In genomic region chr5:16778610-16779172, GRCm38 (mm10) we compare ENCODE assay signal across 22 mouse cellular contexts. TPM values are rescaled to one million over a fixed set of nuclear protein-coding genes. Genes with fewer than 3 reads are reported as not detected.
A peak's percentile ranks its signal among the peaks of the same experiment; 100 is the strongest.
DNase-seq lines count a peak whose midpoint lies in the region; ATAC-seq and TF ChIP-seq lines count a peak whose summit lies in the region.
"Had no signal": no experiment of that assay in that cellular context is flagged by ENCODE, and none has a peak within 500 bp of the region (broad histone marks: within the 10 kb centered on the region; RNA-seq: fewer than 3 reads in every experiment).

No protein-coding gene starts in this region.

- H3K4me2 ChIP-seq in limb, embryonic 14.5 days (replicated peaks; ENCODE audit: low read depth, low read length, severe bottlenecking) = no peak overlapping the region
- H3K4me2 ChIP-seq: liver, embryonic 11.5 days; lung, embryonic 14.5 days; midbrain, embryonic 13.5 days had no signal

- no peaks in the 10 kb centered on the region for H3K9me3 ChIP-seq in limb, embryonic 14.5 days (ENCODE audit: control insufficient read depth, low read length)
- H3K9me3 ChIP-seq: heart, embryonic 10.5 days; midbrain, embryonic 13.5 days had no signal

- WGBS in limb, embryonic 14.5 days = 21% methylated on average over 6 of the region's 6 CpGs
- 91% methylated on average over 6 of the region's 6 CpGs for WGBS in thymus, adult 2 months

- ATAC-seq in limb, embryonic 14.5 days (ENCODE audit: low FRiP score, low read depth) = peak; percentile 88
- ATAC-seq: midbrain, embryonic 13.5 days had no signal

- no peak for TF ChIP-seq POLR2A in embryonic fibroblast, embryonic 13.5 days (IDR thresholded peaks at IDR 0.05; ENCODE audit: low read depth, low read length)
- no peak for TF ChIP-seq POLR2A in limb, embryonic 14.5 days (IDR thresholded peaks at IDR 0.05; ENCODE audit: borderline replicate concordance, extremely low read depth, insufficient read depth, insufficient read length)
- no peak for TF ChIP-seq POLR2A in thymus, adult 2 months (IDR thresholded peaks at IDR 0.05; ENCODE audit: control insufficient read depth, extremely low read depth, insufficient read depth, low read length, poor library complexity)

- peaks cover 6% of the 10 kb centered on the region; the same call in 1 of the 2 replicates for H3K4me1 ChIP-seq in embryonic fibroblast, embryonic 13.5 days (ENCODE audit: control insufficient read depth, insufficient read depth, low read length)
- H3K4me1 ChIP-seq in limb, embryonic 14.5 days (ENCODE audit: control insufficient read depth, insufficient read depth, low read length) = no peaks in the 10 kb centered on the region
- H3K4me1 ChIP-seq in thymus, adult 2 months (replicated peaks; ENCODE audit: control insufficient read depth, insufficient read depth, low read length) = no peaks in the 10 kb centered on the region
- H3K4me1 ChIP-seq: heart, embryonic 10.5 days; midbrain, embryonic 13.5 days had no signal

- TF ChIP-seq CTCF in embryonic fibroblast, embryonic 13.5 days (IDR thresholded peaks at IDR 0.05; ENCODE audit: borderline replicate concordance, insufficient read depth, low read length) = no peak
- TF ChIP-seq CTCF in thymus, adult 2 months (IDR thresholded peaks at IDR 0.05; ENCODE audit: borderline replicate concordance, control insufficient read depth, extremely low read depth, insufficient read depth, low read length, poor library complexity) = no peak

- H3K4me3 ChIP-seq in embryonic fibroblast, embryonic 13.5 days (ENCODE audit: insufficient read depth, low read length) = no peak overlapping the region
- no peak overlapping the region for H3K4me3 ChIP-seq in limb, embryonic 14.5 days (replicated peaks; ENCODE audit: low read length)
- H3K4me3 ChIP-seq in thymus, adult 2 months (ENCODE audit: control insufficient read depth, insufficient read depth, low read length) = no peak overlapping the region
- H3K4me3 ChIP-seq: heart, embryonic 10.5 days; left cerebral cortex, adult 2 months; midbrain, embryonic 13.5 days had no signal

- DNase-seq in adipocyte (ENCODE audit: low spot score) (peak; percentile 32), liver (no peak)
- peak; percentile 19 for DNase-seq in embryo, embryonic 11.5 days (ENCODE audit: low read depth, low spot score)
- peak; percentile 80 for DNase-seq in limb, embryonic 14.5 days (ENCODE audit: low spot score)
- no peak for DNase-seq in testis, postnatal 10 days (ENCODE audit: low spot score)
- DNase-seq in thymus, adult 2 months = no peak
- DNase-seq: adrenal gland, adult 2 months; cerebellum, adult 11 months; cerebellum, postnatal 14 days; kidney, adult 2 months; kidney, postnatal 14 days; lung, embryonic 14.5 days; lung, postnatal 4 days; retina, postnatal 1 day; right cerebral cortex, postnatal 4 days; thymus, adult 18-20 months had no signal

- peak overlapping the region; percentile 41 for H3K27ac ChIP-seq in embryonic fibroblast, embryonic 13.5 days (ENCODE audit: insufficient read depth, low read length)
- H3K27ac ChIP-seq in limb, embryonic 14.5 days (replicated peaks; ENCODE audit: low read depth, low read length) = peak overlapping the region; percentile 22
- H3K27ac ChIP-seq in thymus, adult 2 months (ENCODE audit: control insufficient read depth, insufficient read depth, low read length) = no peak overlapping the region
- H3K27ac ChIP-seq: heart, embryonic 10.5 days; left cerebral cortex, adult 2 months; midbrain, embryonic 13.5 days had no signal

- H3K36me3 ChIP-seq in limb, embryonic 14.5 days (ENCODE audit: control insufficient read depth, insufficient read depth, low read length) = no peaks in the 10 kb centered on the region
- H3K36me3 ChIP-seq in thymus, adult 2 months (ENCODE audit: control insufficient read depth, insufficient read depth, low read length) = no peaks in the 10 kb centered on the region
- H3K36me3 ChIP-seq: heart, embryonic 10.5 days; midbrain, embryonic 13.5 days had no signal

- H3K9ac ChIP-seq in limb, embryonic 14.5 days (ENCODE audit: low read depth, low read length, severe bottlenecking) = 0 out of 2 replicates have a peak overlapping the region, but pooled peaks have one; percentile 13
- H3K9ac ChIP-seq: lung, embryonic 14.5 days; midbrain, embryonic 13.5 days had no signal

- H3K27me3 ChIP-seq in limb, embryonic 14.5 days (ENCODE audit: control insufficient read depth, insufficient read depth, low read length) = no peaks in the 10 kb centered on the region
- no peaks in the 10 kb centered on the region for H3K27me3 ChIP-seq in thymus, adult 2 months (ENCODE audit: control insufficient read depth, insufficient read depth, low read length)
- H3K27me3 ChIP-seq: midbrain, embryonic 13.5 days had no signal

RNA-seq across cellular contexts. Expression of gene Gm28710, which starts 12.9 kb away (rescaled TPM):
- polyA plus RNA-seq in embryonic fibroblast, embryonic 13.5 days (2011; ENCODE audit: insufficient read length, low read depth, missing spikeins) = 0.33 TPM in 1 of 2 replicates, not detected in the other
- polyA plus RNA-seq in limb, embryonic 14.5 days (2012; rRNA removed) = 0.01 and 0.04 TPM in 2 replicates
- not detected in 2 replicates for polyA plus RNA-seq in limb, embryonic 14.5 days (2014; fragmentation: Nextera tagmentation; extraction: Ambion mirVana)
- polyA plus RNA-seq in thymus, adult 2 months (2012; rRNA removed) = not detected in 2 replicates
- polyA plus RNA-seq: adrenal gland, adult 2 months; frontal cortex, adult 2 months; kidney, adult 2 months; liver, embryonic 11.5 days; lung, embryonic 14.5 days; midbrain, embryonic 13.5 days had no signal

Comparison
In these comparisons a context has a peak if more than half of its experiments do, and no peak if none do; other contexts are left out.
1. DNase-seq: peak in adipocyte (single experiment), embryo, embryonic 11.5 days (single experiment) and limb, embryonic 14.5 days (single experiment); none in testis, postnatal 10 days (single experiment), liver (single experiment) and thymus, adult 2 months (single experiment).